Mouse (Mus musculus) kidney, embryonic 15.5 days (tissue): ENCODE measurements around the gene Borcs6. TPM values are rescaled to one million over a fixed set of nuclear protein-coding genes. Genes with fewer than 3 reads are reported as not detected.
A peak's percentile ranks its signal among the peaks of the same experiment; 100 is the strongest.

Experiments used
- ATAC-seq: fragments of 200-750 bp; cut with Nextera tagmentation; replicated peaks from 2 replicates; pipeline ENCODE4 v1.8.0; 2017; ENCODE audit warnings: moderate TSS enrichment; ENCODE audit not compliant: low FRiP score
- H3K27ac ChIP-seq: fragments of 300-500 bp; sonication (generic); 2 replicates; pipeline ENCODE4 v1.5.1; 2015; ENCODE audit warnings: mild to moderate bottlenecking, inconsistent platforms
- H3K27me3 ChIP-seq: fragments of 300-500 bp; sonication (generic); 2 replicates; pipeline ENCODE4 v1.6.1; 2015; ENCODE audit warnings: inconsistent platforms
- H3K36me3 ChIP-seq: fragments of 300-500 bp; sonication (generic); 2 replicates; pipeline ENCODE4 v1.6.1; 2015; ENCODE audit warnings: inconsistent platforms
- H3K4me1 ChIP-seq: fragments of 300-500 bp; sonication (generic); 2 replicates; pipeline ENCODE4 v1.6.1; 2015; ENCODE audit warnings: inconsistent platforms
- H3K4me2 ChIP-seq: fragments of 300-500 bp; sonication (generic); 2 replicates; pipeline ENCODE4 v1.6.1; 2015; ENCODE audit warnings: moderate library complexity, mild to moderate bottlenecking, inconsistent platforms
- H3K4me3 ChIP-seq: fragments of 300-500 bp; sonication (generic); replicated peaks from 2 replicates; pipeline ENCODE4 v1.5.1; 2015; ENCODE audit warnings: mild to moderate bottlenecking, inconsistent platforms
- H3K9ac ChIP-seq: fragments of 300-500 bp; sonication (generic); 2 replicates; pipeline ENCODE4 v1.6.1; 2015; ENCODE audit warnings: mild to moderate bottlenecking, inconsistent platforms
- H3K9me3 ChIP-seq: fragments of 300-500 bp; sonication (generic); replicated peaks from 2 replicates; pipeline ENCODE4 v1.6.1; 2016; ENCODE audit warnings: inconsistent platforms
- WGBS: fragments of 180-500 bp; shearing (Covaris S2); methylation state at CpG from one replicate; pipeline ENCODE4 v1.1.7; 2015; ENCODE audit warnings: mixed read lengths; 5-methylcytosine and 5-hydroxymethylcytosine counted together
- polyA plus RNA-seq: library from polyadenylated mRNA; unstranded; fragments of >200 nt; fragmentation: Nextera tagmentation; extraction: Ambion mirVana; gene quantifications from 2 replicates; pipeline ENCODE4 v1.2.1, GENCODE M21; 2015

Borcs6 gene
- polyA plus RNA-seq, 1 experiment from 2014 or later: 8.7 TPM

GRCm38 (mm10) chr11:69073951-69074775 lies 14.6 kb downstream of the Borcs6 start:
- Histone ChIP-seq H3K4me3 (no peak overlapping the region), H3K9me3 (no peaks in the 10 kb centered on the region), H3K4me2 (peak overlapping the region; percentile 82), H3K4me1 (peaks cover 40% of the 10 kb centered on the region), H3K9ac (no peak overlapping the region), H3K36me3 (no peaks in the 10 kb centered on the region), H3K27me3 (no peaks in the 10 kb centered on the region), H3K27ac (peak overlapping the region; percentile 95)
- 35% methylated on average over 6 of the region's 6 CpGs for WGBS
- no peak for ATAC-seq

GRCm38 (mm10) chr11:69074776-69075069 lies 15.2 kb downstream of the Borcs6 start:
- WGBS: 59% methylated on average over 2 of the region's 2 CpGs
- H3K36me3 ChIP-seq: no peaks in the 10 kb centered on the region
- no peaks in the 10 kb centered on the region for H3K27me3 ChIP-seq
- peaks cover 39% of the 10 kb centered on the region for H3K4me1 ChIP-seq
- peak overlapping the region; percentile 95 for H3K27ac ChIP-seq
- H3K9me3 ChIP-seq: no peaks in the 10 kb centered on the region
- no peak overlapping the region for H3K4me3 ChIP-seq
- no peak overlapping the region for H3K4me2 ChIP-seq
- no peak for ATAC-seq
- no peak overlapping the region for H3K9ac ChIP-seq

- H3K4me1 ChIP-seq: peaks cover 32% of the 10 kb centered on the region
- H3K4me3 ChIP-seq: no peak overlapping the region
- no peaks in the 10 kb centered on the region for H3K36me3 ChIP-seq
- H3K9me3 ChIP-seq: no peaks in the 10 kb centered on the region
- 53% methylated on average over 9 of the region's 9 CpGs for WGBS
- H3K27ac ChIP-seq: no peak overlapping the region
- no peak overlapping the region for H3K4me2 ChIP-seq
- H3K9ac ChIP-seq: no peak overlapping the region
- no peak for ATAC-seq
- no peaks in the 10 kb centered on the region for H3K27me3 ChIP-seq
Measured at GRCm38 (mm10) chr11:69075764-69076479, 16.4 kb downstream of the Borcs6 start.

- Histone ChIP-seq H3K4me2 (no peak overlapping the region), H3K27ac (no peak overlapping the region), H3K4me1 (peaks cover 25% of the 10 kb centered on the region), H3K36me3 (no peaks in the 10 kb centered on the region), H3K9me3 (no peaks in the 10 kb centered on the region), H3K4me3 (no peak overlapping the region), H3K27me3 (no peaks in the 10 kb centered on the region), H3K9ac (no peak overlapping the region)
- no peak for ATAC-seq
- WGBS: 69% methylated on average over 5 of the region's 5 CpGs
Measured at GRCm38 (mm10) chr11:69076572-69076971, 17.1 kb downstream of the Borcs6 start.

- Histone ChIP-seq H3K9me3 (no peaks in the 10 kb centered on the region), H3K36me3 (no peaks in the 10 kb centered on the region), H3K9ac (no peak overlapping the region), H3K27me3 (no peaks in the 10 kb centered on the region), H3K27ac (no peak overlapping the region), H3K4me2 (no peak overlapping the region), H3K4me3 (no peak overlapping the region), H3K4me1 (peaks cover 18% of the 10 kb centered on the region)
- no peak for ATAC-seq
- WGBS: 73% methylated on average over 9 of the region's 9 CpGs
Measured at GRCm38 (mm10) chr11:69077316-69077715, 17.8 kb downstream of the Borcs6 start.

- Histone ChIP-seq H3K27me3 (no peaks in the 10 kb centered on the region), H3K4me3 (no peak overlapping the region), H3K9me3 (no peaks in the 10 kb centered on the region), H3K9ac (no peak overlapping the region), H3K36me3 (no peaks in the 10 kb centered on the region), H3K27ac (no peak overlapping the region), H3K4me2 (no peak overlapping the region), H3K4me1 (peaks cover 13% of the 10 kb centered on the region; the same call in 1 of the 2 replicates)
- ATAC-seq: no peak
- WGBS: 48% methylated on average over 6 of the region's 6 CpGs
Measured at GRCm38 (mm10) chr11:69078041-69078440, 18.5 kb downstream of the Borcs6 start.

GRCm38 (mm10) chr11:69078805-69079438 lies 19.4 kb downstream of the Borcs6 start:
- ATAC-seq: no peak
- Histone ChIP-seq H3K27me3 (no peaks in the 10 kb centered on the region), H3K9me3 (no peaks in the 10 kb centered on the region), H3K27ac (0 out of 2 replicates have a peak overlapping the region, but pooled peaks have one; percentile 6), H3K9ac (no peak overlapping the region), H3K4me2 (no peak overlapping the region), H3K4me1 (peaks cover 10% of the 10 kb centered on the region; the same call in 1 of the 2 replicates), H3K4me3 (no peak overlapping the region), H3K36me3 (no peaks in the 10 kb centered on the region)
- WGBS: 44% methylated on average over 5 of the region's 5 CpGs

- no peak for ATAC-seq
- Histone ChIP-seq H3K36me3 (no peaks in the 10 kb centered on the region), H3K4me3 (no peak overlapping the region; the same call in 1 of the 2 replicates), H3K4me1 (peaks cover 8% of the 10 kb centered on the region; the same call in 1 of the 2 replicates), H3K9ac (no peak overlapping the region), H3K9me3 (no peaks in the 10 kb centered on the region), H3K27me3 (no peaks in the 10 kb centered on the region), H3K4me2 (no peak overlapping the region), H3K27ac (no peak overlapping the region)
- WGBS: 74% methylated on average over 15 of the region's 15 CpGs
Measured at GRCm38 (mm10) chr11:69080102-69080854, 20.8 kb downstream of the Borcs6 start.

GRCm38 (mm10) chr11:69080855-69081222 lies 21.3 kb downstream of the Borcs6 start:
- Histone ChIP-seq H3K27me3 (no peaks in the 10 kb centered on the region), H3K9me3 (no peaks in the 10 kb centered on the region), H3K4me1 (peaks cover 11% of the 10 kb centered on the region; the same call in 1 of the 2 replicates), H3K27ac (no peak overlapping the region), H3K4me2 (no peak overlapping the region), H3K36me3 (no peaks in the 10 kb centered on the region), H3K9ac (no peak overlapping the region), H3K4me3 (no peak overlapping the region)
- ATAC-seq: no peak
- 86% methylated on average over 8 of the region's 8 CpGs for WGBS

- Histone ChIP-seq H3K27ac (no peak overlapping the region), H3K27me3 (no peaks in the 10 kb centered on the region), H3K36me3 (no peaks in the 10 kb centered on the region), H3K4me1 (peaks cover 17% of the 10 kb centered on the region), H3K9me3 (no peaks in the 10 kb centered on the region), H3K4me2 (no peak overlapping the region), H3K4me3 (no peak overlapping the region), H3K9ac (no peak overlapping the region)
- no peak for ATAC-seq
- 80% methylated on average over 7 of the region's 7 CpGs for WGBS
Measured at GRCm38 (mm10) chr11:69081613-69082012, 22.1 kb downstream of the Borcs6 start.

- H3K4me1 ChIP-seq: peaks cover 39% of the 10 kb centered on the region
- H3K9ac ChIP-seq: no peak overlapping the region
- ATAC-seq: no peak
- H3K27me3 ChIP-seq: no peaks in the 10 kb centered on the region
- 63% methylated on average over 6 of the region's 6 CpGs for WGBS
- no peak overlapping the region for H3K4me3 ChIP-seq
- H3K4me2 ChIP-seq: no peak overlapping the region
- H3K9me3 ChIP-seq: no peaks in the 10 kb centered on the region
- H3K36me3 ChIP-seq: peaks cover 10% of the 10 kb centered on the region
- H3K27ac ChIP-seq: peak overlapping the region; percentile 95; the same call in 1 of the 2 replicates
Measured at GRCm38 (mm10) chr11:69085608-69086007, 26.1 kb downstream of the Borcs6 start.
